Mouse (Mus musculus) MEL (cell line): Measurements from ENCODE around the gene Manba.

Experiments used
- CTCF ChIP-seq, 3 experiments: IDR thresholded peaks in 2 of 3; conservative IDR thresholded peaks in 1 of 3; 2 replicates each; pipeline ENCODE4 v1.5.1; 2011 to 2012; ENCODE audit warnings: low read length in 3 of 3, low read depth in 2 of 3, mild to moderate bottlenecking in 2 of 3, improper control_type of control experiment in 1 of 3, inconsistent platforms in 1 of 3, mixed read lengths in 1 of 3, moderate library complexity in 1 of 3; ENCODE audit not compliant: control insufficient read depth in 1 of 3, insufficient read depth in 1 of 3, poor library complexity in 1 of 3, severe bottlenecking in 1 of 3
- EP300 ChIP-seq, 2 experiments: IDR thresholded peaks; 2 replicates each; pipeline ENCODE4 v1.6.1; 2011; ENCODE audit warnings: improper control_type of control experiment in 2 of 2, low read length in 2 of 2, low read depth in 1 of 2, mild to moderate bottlenecking in 1 of 2
- GABPA ChIP-seq: IDR thresholded peaks from 2 replicates; pipeline ENCODE4 v1.6.1; 2012; ENCODE audit warnings: low read depth, mild to moderate bottlenecking, inconsistent platforms, low read length, improper control_type of control experiment, moderate library complexity
- MEF2A ChIP-seq: IDR thresholded peaks from 2 replicates; pipeline ENCODE4 v1.6.1; 2014; ENCODE audit warnings: low read depth, mild to moderate bottlenecking, inconsistent platforms, low read length, improper control_type of control experiment; ENCODE audit not compliant: poor library complexity, insufficient replicate concordance, severe bottlenecking; ENCODE audit errors: extremely low read depth
- POLR2A ChIP-seq, 2 experiments: IDR thresholded peaks; 2 replicates each; pipeline ENCODE4 v1.6.1; 2011 to 2012; ENCODE audit warnings: low read length in 2 of 2, mild to moderate bottlenecking in 2 of 2, control low read depth in 1 of 2, improper control_type of control experiment in 1 of 2, low read depth in 1 of 2, moderate library complexity in 1 of 2; ENCODE audit not compliant: control insufficient read depth in 1 of 2, insufficient read depth in 1 of 2, poor library complexity in 1 of 2
- POLR2AphosphoS2 ChIP-seq: IDR thresholded peaks from 2 replicates; pipeline ENCODE4 v1.6.1; 2011; ENCODE audit warnings: low read length, improper control_type of control experiment
- POLR2AphosphoS5 ChIP-seq: IDR thresholded peaks from 2 replicates; pipeline ENCODE4 v1.6.1; 2012; ENCODE audit warnings: low read depth, borderline replicate concordance, mild to moderate bottlenecking, inconsistent platforms, low read length, moderate library complexity, mixed read lengths
- RAD21 ChIP-seq: IDR thresholded peaks from 2 replicates; pipeline ENCODE4 v1.6.1; 2011; ENCODE audit warnings: mild to moderate bottlenecking, low read depth, low read length, improper control_type of control experiment
- USF1 ChIP-seq: IDR thresholded peaks from 2 replicates; pipeline ENCODE4 v1.6.1; 2014; ENCODE audit warnings: low read depth, mild to moderate bottlenecking, inconsistent platforms, low read length, improper control_type of control experiment, moderate library complexity
- ZNF384 ChIP-seq: IDR thresholded peaks from 2 replicates; pipeline ENCODE4 v1.6.1; 2012; ENCODE audit warnings: low read depth, mild to moderate bottlenecking, inconsistent platforms, low read length, improper control_type of control experiment

DNA sequence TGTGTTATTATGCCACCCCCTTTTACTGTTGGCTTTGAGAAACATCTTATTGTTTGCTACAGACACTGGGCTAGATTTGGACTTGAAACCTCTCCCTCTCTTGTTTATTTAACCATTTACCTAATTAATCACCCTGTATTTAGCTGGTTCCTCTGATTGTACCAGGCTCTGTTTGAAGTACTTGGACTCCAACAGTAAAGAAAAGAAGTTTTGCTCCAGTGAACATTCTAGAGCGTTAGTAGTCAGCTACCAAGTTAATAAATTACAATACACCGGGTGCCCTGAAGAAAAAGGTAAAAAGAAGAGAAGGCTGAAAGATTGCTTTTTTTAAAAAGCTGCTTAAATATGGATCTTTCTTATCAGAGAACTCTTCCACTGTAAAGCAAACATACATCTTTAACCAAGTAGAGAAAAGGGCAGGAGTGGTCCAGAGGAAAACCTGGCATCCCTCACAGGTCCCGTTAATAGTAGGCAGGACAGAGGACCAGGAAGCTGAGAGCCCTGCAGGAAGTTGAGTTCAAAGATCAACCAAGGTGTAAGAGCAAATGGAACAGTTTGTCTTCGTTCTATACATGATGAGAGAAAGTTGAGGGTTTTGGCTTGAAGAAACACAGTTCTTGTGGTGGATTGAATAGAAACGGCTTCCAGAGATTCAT, 4.6 kb downstream of the Manba start:
- TF ChIP-seq MEF2A (no peak), POLR2AphosphoS5 (no peak), USF1 (no peak), RAD21 (no peak), POLR2A (IDR thresholded peaks at IDR 0.05; ENCODE audit: control insufficient read depth in 1 of 2, insufficient read depth in 1 of 2, low read depth in 1 of 2, low read length in 2 of 2, poor library complexity in 1 of 2) (no peak), ZNF384 (no peak), POLR2AphosphoS2 (no peak), EP300 (IDR thresholded peaks at IDR 0.05; ENCODE audit: low read depth in 1 of 2, low read length in 2 of 2) (no peak), GABPA (no peak), CTCF (IDR thresholded peaks at IDR 0.05 in 2 of 3, conservative IDR thresholded peaks at IDR 0.05 in 1 of 3; ENCODE audit: control insufficient read depth in 1 of 3, insufficient read depth in 1 of 3, low read depth in 2 of 3, low read length in 3 of 3, poor library complexity in 1 of 3, severe bottlenecking in 1 of 3) (no peak)
